Mouse (Mus musculus): ENCODE results near the gene Sh3rf1.
"Not testable (repeated sequence)": the region's sequence is repeated elsewhere in the genome, so short reads cannot be mapped to it uniquely, and the experiment has no call there.

The Sh3rf1 gene

GRCm38 (mm10) chr8:61362301-61362913 is 138.7 kb downstream of the Sh3rf1 start:
- 0 out of 2 replicates have a peak, but pooled peaks have one; percentile 41 for ATAC-seq (ENCODE audit: low TSS enrichment)

DNA sequence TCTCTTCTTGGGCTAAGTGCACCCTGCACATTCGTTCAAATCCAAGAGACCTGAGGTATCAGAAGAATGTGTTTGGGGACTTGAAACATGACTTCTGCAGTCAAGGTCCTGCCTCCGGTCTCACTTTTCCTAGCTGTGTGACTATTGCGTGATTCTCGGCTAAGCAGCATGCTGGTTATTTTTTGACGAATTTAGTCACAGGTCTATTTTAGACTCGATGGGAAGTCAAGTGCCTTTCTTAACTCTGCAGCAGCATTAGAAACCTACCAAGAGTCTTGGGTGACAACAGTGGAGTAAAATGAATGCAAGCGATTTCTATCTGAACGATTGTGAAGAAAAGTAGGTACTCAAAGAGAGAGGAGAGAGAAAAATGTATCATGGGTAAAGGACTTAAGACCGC is 149.6 kb downstream of the Sh3rf1 start:
- peak; percentile 84 for ATAC-seq (ENCODE audit: low TSS enrichment)

DNA sequence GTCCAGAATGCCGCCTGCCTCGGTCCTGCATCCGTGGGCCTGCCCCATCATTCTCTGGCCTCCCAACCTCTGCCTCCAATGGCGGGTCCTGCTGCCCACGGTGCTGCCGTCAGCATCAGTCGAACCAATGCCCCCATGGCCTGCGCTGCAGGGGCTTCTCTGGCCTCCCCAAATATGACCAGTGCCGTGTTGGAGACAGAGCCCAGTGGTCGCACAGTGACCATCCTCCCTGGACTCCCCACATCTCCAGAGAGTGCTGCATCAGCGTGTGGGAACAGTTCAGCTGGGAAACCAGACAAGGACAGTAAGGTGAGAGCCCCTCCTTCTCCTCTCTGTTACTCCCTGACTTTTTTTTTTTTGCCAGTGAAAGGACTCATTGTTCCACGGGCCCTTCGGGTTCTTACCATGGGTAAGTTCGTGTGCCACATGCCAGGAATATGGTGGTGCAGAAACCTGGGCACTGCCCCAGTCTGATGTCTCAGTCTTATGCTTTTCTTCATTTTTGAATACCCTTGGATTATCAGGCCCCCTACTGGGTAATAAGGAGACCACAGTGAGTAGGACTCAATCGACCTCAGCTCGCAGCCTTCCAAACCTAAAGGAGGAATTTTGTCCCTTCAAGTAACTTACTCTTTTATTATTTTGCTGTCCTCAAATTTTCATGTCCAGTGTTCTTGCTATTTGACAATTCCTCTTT is 150.5 kb downstream of the Sh3rf1 start:
- ATAC-seq (ENCODE audit: low TSS enrichment) = no peak

GRCm38 (mm10) chr8:61375205-61375604 is 151.5 kb downstream of the Sh3rf1 start:
- no peak for ATAC-seq (ENCODE audit: low TSS enrichment)

DNA sequence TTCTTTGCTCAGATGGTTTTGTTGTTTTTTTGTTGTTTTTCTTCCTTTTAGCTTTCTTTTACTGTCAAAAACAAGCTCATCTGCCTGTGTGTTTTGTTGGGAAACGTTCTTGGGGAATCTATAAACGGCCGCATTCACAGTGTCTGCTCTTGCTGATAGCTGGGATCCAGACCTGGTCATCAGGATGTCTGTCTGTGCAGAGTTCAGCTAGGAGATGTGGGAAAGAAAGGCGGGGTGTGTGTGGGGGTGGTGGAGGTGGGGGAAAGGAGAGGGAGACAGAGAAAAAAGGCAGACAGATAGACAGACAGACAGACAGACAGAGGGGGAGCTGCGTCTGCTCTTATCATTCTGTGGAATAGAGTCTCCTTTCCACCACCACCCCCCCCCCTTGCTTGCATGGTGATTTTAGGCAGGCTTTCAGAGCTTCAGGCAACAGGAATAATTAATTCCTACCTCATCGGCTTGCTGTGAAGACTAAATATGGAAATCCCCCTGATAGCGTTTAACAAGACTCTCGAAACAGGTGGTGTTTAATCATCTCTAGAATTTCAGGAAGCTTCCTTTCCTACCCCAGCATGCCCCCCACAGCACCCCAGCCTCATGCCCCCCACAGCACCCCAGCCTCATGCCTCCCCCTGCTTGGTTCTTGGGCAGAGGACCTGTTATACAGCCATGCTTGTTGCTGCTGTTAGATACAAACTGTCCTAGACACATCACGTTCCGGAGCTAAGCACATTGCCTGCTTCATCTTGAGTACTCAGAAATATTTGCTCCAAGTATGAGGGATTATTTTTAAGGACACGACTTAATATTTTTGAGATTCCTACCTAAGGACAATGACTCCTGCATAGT is 155.4 kb downstream of the Sh3rf1 start:
- peak; percentile 50; the same call in 1 of the 2 replicates for ATAC-seq (ENCODE audit: low TSS enrichment)

- no peak for ATAC-seq (ENCODE audit: low TSS enrichment)
Observed at GRCm38 (mm10) chr8:61384536-61384935, 160.9 kb downstream of the Sh3rf1 start.

- ATAC-seq (ENCODE audit: low TSS enrichment) = no peak
Observed at GRCm38 (mm10) chr8:61385502-61386191, 162.0 kb downstream of the Sh3rf1 start.

DNA sequence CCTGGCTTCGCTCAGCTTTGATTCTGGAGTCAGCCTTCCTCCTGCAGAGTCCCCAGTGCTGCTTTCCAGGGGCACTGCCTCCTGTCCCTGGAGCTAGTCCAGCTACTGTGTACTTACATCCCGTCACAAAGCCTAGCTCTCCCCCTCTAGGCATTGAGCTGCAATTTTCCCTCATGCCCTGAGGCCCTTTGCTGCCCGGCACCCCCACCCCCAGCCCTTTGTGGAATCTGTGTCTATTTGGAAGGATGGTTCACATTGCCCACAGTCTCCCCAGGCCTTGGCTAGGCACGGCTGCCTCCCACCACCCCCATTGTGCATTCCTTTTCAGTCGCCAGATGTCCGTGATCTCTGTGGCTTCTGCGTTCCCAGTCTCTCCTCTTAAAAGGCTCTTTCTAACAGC is 163.0 kb downstream of the Sh3rf1 start:
- peak; percentile 45 for ATAC-seq (ENCODE audit: low TSS enrichment)

GRCm38 (mm10) chr8:61387501-61387963 is 163.9 kb downstream of the Sh3rf1 start:
- ATAC-seq (ENCODE audit: low TSS enrichment) = no peak

DNA sequence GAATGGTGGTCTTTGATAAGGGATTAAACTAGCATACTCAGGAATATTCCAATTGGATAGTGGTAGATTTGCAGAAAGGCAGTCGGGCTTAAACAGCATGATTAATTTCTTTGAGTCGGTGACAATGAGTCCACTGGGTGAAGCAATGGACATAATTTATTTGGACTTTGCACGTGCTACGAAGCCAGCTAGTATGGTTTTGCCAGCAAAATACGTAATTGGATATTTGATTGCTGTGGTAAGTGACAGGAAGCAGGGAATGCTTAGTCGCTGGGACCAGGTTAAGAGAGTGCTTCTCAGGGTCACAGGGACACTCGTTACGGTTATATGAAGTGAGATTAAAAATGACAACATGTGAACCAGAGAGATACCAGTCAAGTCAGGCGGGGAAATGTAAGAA is 164.7 kb downstream of the Sh3rf1 start:
- no peak for ATAC-seq (ENCODE audit: low TSS enrichment)

DNA sequence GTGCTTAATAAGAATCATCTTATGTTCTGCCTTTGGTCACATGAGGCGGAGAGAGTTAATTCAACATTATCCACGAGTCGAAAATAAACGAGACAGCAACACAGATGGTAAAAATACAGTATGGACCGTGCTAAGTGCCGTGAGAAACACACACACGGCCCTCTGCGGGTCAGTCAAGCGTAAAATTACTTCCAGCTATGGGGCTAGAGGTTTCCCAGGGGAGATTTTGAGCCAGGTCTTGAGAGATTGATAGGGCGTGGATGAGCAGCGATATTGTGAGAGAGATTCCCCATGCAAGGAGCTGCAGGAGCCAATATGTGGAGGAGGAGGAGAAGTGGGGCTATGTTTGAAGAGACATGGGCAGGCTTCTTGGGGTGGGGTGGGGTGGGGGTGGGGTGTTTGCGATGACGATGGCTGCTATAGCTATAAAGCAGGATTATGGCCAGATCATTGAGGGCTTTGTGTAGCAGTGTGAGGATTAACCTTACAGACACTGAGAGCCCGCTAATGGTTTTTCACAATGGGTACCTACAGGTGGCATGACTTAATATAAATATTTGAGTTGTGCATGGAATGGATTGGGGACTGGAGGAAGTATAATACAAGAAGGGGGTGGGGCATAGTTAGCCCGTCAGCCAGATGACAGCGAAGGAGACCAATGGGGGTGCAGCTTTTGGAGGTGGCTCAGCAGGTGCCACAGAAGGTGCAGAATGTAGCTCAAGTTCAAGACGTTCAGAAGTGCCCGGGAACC is 166.8 kb downstream of the Sh3rf1 start:
- ATAC-seq (ENCODE audit: low TSS enrichment) = no peak

DNA sequence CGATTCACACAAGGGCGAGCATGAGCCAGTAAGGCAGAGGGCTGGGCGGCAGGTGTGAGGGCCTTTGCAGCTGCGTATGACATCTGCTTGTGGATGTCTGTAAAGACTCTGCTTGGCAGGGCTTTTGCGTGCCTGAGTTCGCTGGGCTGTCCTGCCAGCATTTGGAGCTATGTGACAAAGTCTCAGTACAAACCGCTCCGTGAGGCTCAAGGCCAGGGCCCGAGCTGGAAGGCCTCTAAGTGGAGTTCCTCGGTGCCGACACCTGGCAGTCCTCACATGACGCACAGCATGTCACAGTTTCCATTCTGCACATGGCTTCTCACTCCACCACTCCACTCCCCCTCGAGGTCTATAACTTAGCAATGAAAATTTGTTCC is 167.4 kb downstream of the Sh3rf1 start:
- no peak for ATAC-seq (ENCODE audit: low TSS enrichment)

DNA sequence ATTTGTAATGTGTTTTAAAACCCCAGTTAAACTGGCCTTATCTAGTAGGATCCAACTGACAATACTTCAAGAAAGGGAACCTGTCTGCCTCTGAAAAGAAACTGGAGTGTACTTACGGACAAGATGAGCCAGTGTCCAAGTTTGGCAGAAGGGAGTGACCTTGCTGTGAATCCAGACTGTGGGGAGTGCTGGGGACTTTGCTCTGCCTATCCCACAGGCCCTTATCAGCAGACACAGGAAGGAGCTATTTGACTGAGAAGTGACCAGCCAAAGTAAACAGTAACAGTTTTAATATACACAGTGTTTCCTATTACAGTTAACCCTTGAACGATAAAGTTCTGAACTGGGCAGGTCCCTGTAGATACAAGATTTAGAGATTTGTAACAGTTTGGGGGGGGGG is 173.5 kb downstream of the Sh3rf1 start:
- no peak for ATAC-seq (ENCODE audit: low TSS enrichment)

GRCm38 (mm10) chr8:61397755-61398154 is 174.1 kb downstream of the Sh3rf1 start:
- no peak for ATAC-seq (ENCODE audit: low TSS enrichment)

- ATAC-seq (ENCODE audit: low TSS enrichment) = no peak
Observed at GRCm38 (mm10) chr8:61402861-61403260, 179.2 kb downstream of the Sh3rf1 start.

DNA sequence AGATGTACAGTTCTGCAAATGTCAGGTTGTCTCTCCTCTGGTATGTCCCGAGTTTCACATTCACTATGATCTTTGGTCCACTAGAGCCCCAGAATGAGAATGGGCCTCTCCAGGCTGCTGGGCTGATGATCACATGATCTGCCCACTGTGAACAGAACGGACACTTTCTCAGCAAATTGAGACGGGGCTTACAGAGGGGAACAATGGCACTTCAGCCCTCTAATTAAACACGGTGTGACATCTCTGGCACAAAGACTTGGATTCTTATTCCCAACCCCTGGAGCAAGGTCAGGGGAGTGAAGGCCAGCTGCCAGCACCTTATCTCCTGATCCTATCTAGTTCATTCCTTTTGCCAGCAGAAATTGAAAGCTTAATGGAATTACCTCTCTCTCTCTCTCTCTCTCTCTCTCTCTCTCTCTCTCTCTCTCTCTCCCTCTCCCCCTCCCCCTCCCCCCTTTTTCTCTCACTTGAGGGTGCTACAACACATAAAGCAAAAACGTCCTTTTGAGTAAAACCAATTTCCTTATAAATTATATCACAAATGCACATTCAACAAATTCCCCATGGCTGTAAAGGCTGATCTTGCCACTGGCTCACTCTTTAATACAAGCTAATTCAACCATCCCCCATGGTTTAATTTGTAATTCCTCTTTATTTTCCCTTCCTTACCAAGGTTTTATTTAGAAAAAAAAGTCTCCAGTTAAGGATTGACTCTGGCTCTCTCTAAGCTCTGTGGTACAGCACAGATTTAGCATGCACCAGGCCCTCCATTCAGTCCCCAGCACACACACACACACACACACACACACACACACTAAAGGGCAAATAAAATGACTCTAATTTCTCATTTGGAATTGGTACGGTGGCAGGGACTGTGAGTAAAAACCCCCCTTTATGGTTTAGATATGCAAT is 179.8 kb downstream of the Sh3rf1 start:
- no peak for ATAC-seq (ENCODE audit: low TSS enrichment)

DNA sequence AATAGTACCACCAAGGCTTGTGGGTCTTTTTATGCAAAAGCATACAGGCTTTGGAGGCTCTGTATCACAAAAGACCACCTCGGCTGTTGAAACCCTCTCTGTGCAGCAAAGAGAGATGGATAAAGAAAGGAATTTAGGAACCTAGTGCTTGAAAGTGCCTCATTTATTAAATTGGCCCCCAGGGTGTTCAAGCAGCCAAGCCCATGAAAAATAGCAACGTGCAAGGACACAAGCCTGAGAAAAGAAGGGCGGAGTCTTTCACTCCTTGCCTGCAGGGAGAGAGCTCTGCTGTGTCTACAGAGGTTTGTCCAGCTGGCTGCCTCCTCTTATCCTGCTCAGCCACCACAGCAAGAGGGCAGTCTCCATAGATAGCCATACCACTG is 180.5 kb downstream of the Sh3rf1 start:
- no peak for ATAC-seq (ENCODE audit: low TSS enrichment)

DNA sequence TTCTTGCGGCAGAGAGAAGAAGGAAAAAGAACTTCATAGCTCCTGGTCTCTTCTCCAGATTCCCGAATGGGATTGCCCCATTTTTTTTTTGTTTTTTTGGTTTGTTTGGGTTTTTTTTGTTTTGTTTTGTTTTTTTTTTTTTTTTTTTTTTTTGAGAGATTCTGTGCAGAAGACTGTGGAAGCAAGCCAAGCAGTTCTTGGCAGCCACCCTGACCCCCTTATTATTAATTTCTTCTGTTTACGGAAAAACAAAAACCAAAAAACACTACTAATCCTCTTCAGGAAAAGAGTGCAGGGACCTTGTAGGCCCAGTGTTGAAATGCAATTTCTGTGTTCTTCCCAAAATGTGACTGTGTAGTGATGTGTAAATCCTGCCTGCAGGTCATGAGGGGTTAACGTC is 185.4 kb downstream of the Sh3rf1 start:
- ATAC-seq (ENCODE audit: low TSS enrichment) = no peak

- ATAC-seq (ENCODE audit: low TSS enrichment) = not testable (repeated sequence)
Observed at GRCm38 (mm10) chr8:61409712-61410111, 186.0 kb downstream of the Sh3rf1 start.

DNA sequence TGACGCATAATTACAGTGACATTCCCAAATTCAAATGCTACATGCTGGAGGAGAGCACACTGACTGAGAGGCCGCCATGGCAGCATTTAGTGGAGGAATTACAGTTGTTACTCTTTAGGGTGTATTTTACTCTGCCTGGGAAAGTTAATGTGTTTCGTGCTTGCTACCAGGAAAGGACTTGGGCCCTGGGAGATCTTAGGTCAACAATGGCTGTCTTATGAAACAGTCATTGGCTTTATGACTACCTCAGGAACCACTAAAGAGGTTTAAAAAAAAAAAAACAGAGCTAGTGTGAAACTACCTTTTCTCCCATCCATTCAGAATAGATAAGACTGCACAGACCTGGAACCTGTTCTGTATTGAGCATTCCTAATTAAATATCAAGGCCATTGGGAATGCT is 195.8 kb downstream of the Sh3rf1 start:
- no peak for ATAC-seq (ENCODE audit: low TSS enrichment)

Measured in frontal cortex, adult (tissue).